Mouse (Mus musculus) limb, embryonic 15.5 days (tissue): ENCODE data around the gene Defb15. TPM values are rescaled to one million over a fixed set of nuclear protein-coding genes. Genes with fewer than 3 reads are reported as not detected.
"Not testable (repeated sequence)": the region's sequence is repeated elsewhere in the genome, so short reads cannot be mapped to it uniquely, and the experiment has no call there.

Experiments used
- ATAC-seq: fragments of 200-750 bp; cut with Nextera tagmentation; 2 replicates; pipeline ENCODE4 v1.8.0; 2017; ENCODE audit warnings: low read depth, moderate TSS enrichment; ENCODE audit not compliant: insufficient number of reproducible peaks, low FRiP score, low TSS enrichment
- H3K27ac ChIP-seq: fragments of 300-500 bp; sonication (generic); 2 replicates; pipeline ENCODE4 v1.5.1; 2015; ENCODE audit warnings: moderate library complexity, mild to moderate bottlenecking, inconsistent platforms
- H3K27me3 ChIP-seq: fragments of 300-500 bp; sonication (generic); 2 replicates; pipeline ENCODE4 v1.6.1; 2015; ENCODE audit warnings: inconsistent platforms
- H3K36me3 ChIP-seq: fragments of 300-500 bp; sonication (generic); 2 replicates; pipeline ENCODE4 v1.6.1; 2015; ENCODE audit warnings: inconsistent platforms
- H3K4me1 ChIP-seq: fragments of 300-500 bp; sonication (generic); 2 replicates; pipeline ENCODE4 v1.6.1; 2015; ENCODE audit warnings: inconsistent platforms
- H3K4me2 ChIP-seq: fragments of 300-500 bp; sonication (generic); 2 replicates; pipeline ENCODE4 v1.6.1; 2015; ENCODE audit warnings: mild to moderate bottlenecking, inconsistent platforms
- H3K4me3 ChIP-seq: fragments of 300-500 bp; sonication (generic); 2 replicates; pipeline ENCODE4 v1.5.1; 2015; ENCODE audit warnings: mild to moderate bottlenecking, inconsistent platforms
- H3K9ac ChIP-seq: fragments of 300-500 bp; sonication (generic); 2 replicates; pipeline ENCODE4 v1.6.1; 2015; ENCODE audit warnings: inconsistent platforms
- H3K9me3 ChIP-seq: fragments of 300-500 bp; sonication (generic); 2 replicates; pipeline ENCODE4 v1.6.1; 2016; ENCODE audit warnings: inconsistent platforms
- WGBS: fragments of 180-500 bp; shearing (Covaris S2); methylation state at CpG from one replicate; pipeline ENCODE4 v1.1.7; 2015; 5-methylcytosine and 5-hydroxymethylcytosine counted together
- polyA plus RNA-seq: library from polyadenylated mRNA; unstranded; fragments of >200 nt; fragmentation: Nextera tagmentation; extraction: Ambion mirVana; gene quantifications from 2 replicates; pipeline ENCODE4 v1.2.1, GENCODE M21; 2015

Defb15 gene
- polyA plus RNA-seq, 1 experiment from 2014 or later, result not detected

GRCm38 (mm10) chr8:21915625-21916024, 16.9 kb downstream of the Defb15 start:
- Histone ChIP-seq H3K4me1 (no peaks in the 10 kb centered on the region), H3K27me3 (no peaks in the 10 kb centered on the region), H3K4me3 (no peak overlapping the region), H3K4me2 (no peak overlapping the region), H3K36me3 (no peaks in the 10 kb centered on the region), H3K27ac (no peak overlapping the region), H3K9ac (no peak overlapping the region), H3K9me3 (no peaks in the 10 kb centered on the region)
- WGBS, result 73% methylated on average over 3 of the region's 3 CpGs
- no peak for ATAC-seq

- WGBS, result 23% methylated on average over 2 of the region's 2 CpGs
- Histone ChIP-seq H3K36me3 (no peaks in the 10 kb centered on the region), H3K27me3 (no peaks in the 10 kb centered on the region), H3K4me3 (no peak overlapping the region), H3K9me3 (no peaks in the 10 kb centered on the region), H3K4me2 (no peak overlapping the region), H3K4me1 (no peaks in the 10 kb centered on the region), H3K9ac (no peak overlapping the region), H3K27ac (no peak overlapping the region)
- ATAC-seq, result no peak
These were observed 20.0 kb downstream of the Defb15 start for GRCm38 (mm10) chr8:21912554-21912953.

GRCm38 (mm10) chr8:21911931-21912330, 20.6 kb downstream of the Defb15 start:
- H3K4me3 ChIP-seq, result no peak overlapping the region
- WGBS, result 10% methylated on average over 1 of the region's 1 CpGs
- H3K9ac ChIP-seq, result no peak overlapping the region
- H3K36me3 ChIP-seq, result no peaks in the 10 kb centered on the region
- no peak for ATAC-seq
- H3K9me3 ChIP-seq, result no peaks in the 10 kb centered on the region
- H3K27me3 ChIP-seq, result no peaks in the 10 kb centered on the region
- no peaks in the 10 kb centered on the region for H3K4me1 ChIP-seq
- H3K27ac ChIP-seq, result no peak overlapping the region
- no peak overlapping the region for H3K4me2 ChIP-seq

GRCm38 (mm10) chr8:21906290-21906689, 26.2 kb downstream of the Defb15 start, which contains the start of gene Defb11:
TSS of gene Defb11 (minus strand) at chr8:21906412.
- H3K36me3 ChIP-seq, ATAC-seq, H3K4me3 ChIP-seq, H3K9ac ChIP-seq, H3K9me3 ChIP-seq, H3K27me3 ChIP-seq, H3K4me2 ChIP-seq, H3K4me1 ChIP-seq, H3K27ac ChIP-seq: not testable (repeated sequence)

- H3K4me1 ChIP-seq, H3K27ac ChIP-seq, H3K9ac ChIP-seq, H3K36me3 ChIP-seq, H3K4me3 ChIP-seq, H3K4me2 ChIP-seq, H3K27me3 ChIP-seq, H3K9me3 ChIP-seq, ATAC-seq: not testable (repeated sequence)
These were observed 47.2 kb downstream of the Defb15 start, which contains the start of gene Defb9 for GRCm38 (mm10) chr8:21885321-21885720. TSS of gene Defb9 (minus strand) at chr8:21885421.

Other genes starting within 250 kb of the Defb15 start
- gene AY761184, start 229.1 kb downstream of the Defb15 start, polyA plus RNA-seq, result not detected in 2 replicates
- not detected in 2 replicates for gene Defa24, start 198.2 kb downstream of the Defb15 start, polyA plus RNA-seq
- gene Defb50, start 109.2 kb downstream of the Defb15 start, polyA plus RNA-seq, result not detected in 2 replicates
- 1.3 TPM in 1 of 2 replicates, not detected in the other for gene Defb2, start 92.8 kb downstream of the Defb15 start, polyA plus RNA-seq
- gene Defb10, start 73.8 kb downstream of the Defb15 start, polyA plus RNA-seq, result not detected in 2 replicates
- gene Defb9, start 47.3 kb downstream of the Defb15 start, polyA plus RNA-seq, result not detected in 2 replicates
- gene Defb11, start 26.3 kb downstream of the Defb15 start, polyA plus RNA-seq, result not detected in 2 replicates
- not detected in 2 replicates for gene Defb35, start 5.6 kb upstream of the Defb15 start, polyA plus RNA-seq
- not detected in 2 replicates for gene Defb13, start 14.1 kb upstream of the Defb15 start, polyA plus RNA-seq
- gene Fam90a1a, start 26.0 kb upstream of the Defb15 start, polyA plus RNA-seq, result not detected in 2 replicates
- gene Ccdc70, start 37.1 kb upstream of the Defb15 start, polyA plus RNA-seq, result not detected in 2 replicates
- gene Atp7b, start 127.6 kb upstream of the Defb15 start, polyA plus RNA-seq, result 0.27 and 0.29 TPM in 2 replicates
- 32.6 and 35.6 TPM in 2 replicates for gene Alg11, start 128.0 kb upstream of the Defb15 start, polyA plus RNA-seq
- gene Nek5, start 192.3 kb upstream of the Defb15 start, polyA plus RNA-seq, result 0.07 and 0.19 TPM in 2 replicates
- 3.3 and 4.1 TPM in 2 replicates for gene Nek3, start 233.7 kb upstream of the Defb15 start, polyA plus RNA-seq